Mouse (Mus musculus): ENCODE results near the gene Fibp. TPM values are rescaled to one million over a fixed set of nuclear protein-coding genes. Genes with fewer than 3 reads are reported as not detected.

The Fibp gene
- polyA plus RNA-seq, 1 experiment from 2014 or later, result 149 TPM

- Histone ChIP-seq H3K4me2 (replicated peaks) (peak overlapping the region; percentile 98), H3K9me3 (no peaks in the 10 kb centered on the region), H3K36me3 (peaks cover 10% of the 10 kb centered on the region; the same call in 1 of the 2 replicates), H3K4me1 (peaks cover 43% of the 10 kb centered on the region), H3K27ac (replicated peaks) (peak overlapping the region; percentile 87), H3K4me3 (peak overlapping the region; percentile 72), H3K27me3 (peaks cover 15% of the 10 kb centered on the region), H3K9ac (replicated peaks) (peak overlapping the region; percentile 83)
- peak; percentile 93 for ATAC-seq (ENCODE audit: low FRiP score, low read depth)
- WGBS, result under 1% methylated on average over 70 of the region's 70 CpGs
Observed at GRCm38 (mm10) chr19:5456922-5457745, 3.3 kb upstream of the Fibp start.

DNA sequence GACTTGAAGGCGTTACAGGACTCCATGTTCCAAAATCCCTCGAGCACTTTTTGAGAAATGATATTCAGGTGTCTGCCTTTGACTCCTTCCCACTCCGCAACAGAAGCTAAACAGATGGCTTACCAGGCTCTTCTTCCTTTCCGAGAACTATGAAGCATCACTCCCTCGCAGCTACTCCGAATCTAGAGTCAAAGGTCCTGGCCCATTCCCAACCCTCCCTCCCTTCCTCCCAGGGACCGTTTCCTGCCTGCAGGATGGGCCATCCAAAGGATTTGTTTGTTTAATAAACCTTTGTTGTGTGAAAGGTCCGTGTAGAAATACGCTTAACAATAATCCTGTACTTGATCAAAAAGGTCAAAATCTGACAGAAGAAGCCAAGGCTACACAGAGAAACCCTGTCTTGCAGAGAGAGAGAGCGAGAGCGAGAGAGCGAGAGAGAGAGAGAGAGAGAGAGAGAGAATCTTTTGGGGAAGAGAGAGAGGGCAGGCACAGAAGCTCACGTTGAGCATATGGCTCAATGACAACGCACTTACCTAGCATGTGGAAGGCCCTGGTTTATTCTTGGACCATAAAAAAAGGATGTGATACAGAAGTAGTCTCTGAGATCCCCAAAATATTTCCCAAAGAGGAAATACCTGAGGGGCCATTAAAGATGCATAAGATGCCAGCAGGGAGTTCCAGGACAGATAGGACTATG, 2.5 kb upstream of the Fibp start, which contains the start of gene Ccdc85b:
Ccdc85b (minus strand) TSS at position 149 of the 697 bp plus-strand sequence.
- WGBS, result 16% methylated on average over 14 of the region's 14 CpGs
- peaks cover 15% of the 10 kb centered on the region for H3K27me3 ChIP-seq
- H3K4me1 ChIP-seq, result peaks cover 43% of the 10 kb centered on the region
- H3K4me3 ChIP-seq, result peak within 1 kb of the TSS; percentile 72
- H3K9me3 ChIP-seq, result no peaks in the 10 kb centered on the region
- peaks cover 16% of the 10 kb centered on the region for H3K36me3 ChIP-seq
- peak within 1 kb of the TSS; percentile 83 for H3K9ac ChIP-seq (replicated peaks)
- ATAC-seq (ENCODE audit: low FRiP score, low read depth), result no peak
- peak within 1 kb of the TSS; percentile 98 for H3K4me2 ChIP-seq (replicated peaks)
- peak within 1 kb of the TSS; percentile 87 for H3K27ac ChIP-seq (replicated peaks)

DNA sequence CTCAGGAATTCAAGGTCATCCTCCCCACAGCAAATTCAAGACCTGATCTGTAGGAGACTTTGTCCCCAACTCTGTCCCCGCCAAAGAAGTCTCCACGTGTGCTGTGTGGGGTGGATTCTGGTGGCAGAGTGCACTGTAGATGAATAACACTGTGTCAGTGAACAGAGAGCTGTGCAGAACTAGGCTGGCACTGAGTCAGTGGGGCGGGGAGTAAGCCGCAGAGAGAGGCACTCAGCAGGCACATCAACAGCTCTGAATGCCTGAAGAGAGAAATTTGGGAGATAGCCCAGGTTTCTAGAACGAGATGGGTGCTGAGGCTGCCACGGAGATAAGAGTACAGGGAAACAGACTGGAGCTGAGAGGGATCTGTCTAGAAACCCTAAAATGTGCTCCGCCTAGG, 1.4 kb upstream of the Fibp start:
- peaks cover 19% of the 10 kb centered on the region for H3K36me3 ChIP-seq
- WGBS, result 73% methylated on average over 7 of the region's 7 CpGs
- H3K9me3 ChIP-seq, result no peaks in the 10 kb centered on the region
- no peak overlapping the region for H3K4me2 ChIP-seq (replicated peaks)
- peaks cover 15% of the 10 kb centered on the region for H3K27me3 ChIP-seq
- no peak overlapping the region for H3K27ac ChIP-seq (replicated peaks)
- ATAC-seq (ENCODE audit: low FRiP score, low read depth), result no peak
- no peak overlapping the region for H3K9ac ChIP-seq (replicated peaks)
- H3K4me1 ChIP-seq, result peaks cover 47% of the 10 kb centered on the region
- no peak overlapping the region for H3K4me3 ChIP-seq

DNA sequence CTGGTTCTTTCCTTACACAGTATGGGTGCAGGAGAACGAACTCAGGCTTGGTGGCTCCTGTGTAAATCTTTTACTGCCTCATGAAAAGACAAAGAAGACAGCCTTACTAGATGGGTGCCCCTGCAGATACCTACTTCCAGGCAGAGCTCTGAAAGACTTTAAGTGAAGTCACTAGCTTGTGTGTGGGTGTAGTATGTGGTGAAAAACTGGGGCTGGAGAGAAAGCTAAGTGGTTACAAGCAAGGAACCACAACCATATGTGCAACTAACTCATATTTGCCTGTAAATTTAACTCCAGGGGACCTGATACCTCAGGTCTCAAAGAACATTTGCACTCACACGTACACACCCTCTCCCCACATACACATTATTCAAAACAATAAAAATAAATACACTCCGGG, 519 bp upstream of the Fibp start:
- Histone ChIP-seq H3K9me3 (no peaks in the 10 kb centered on the region), H3K36me3 (peaks cover 16% of the 10 kb centered on the region), H3K4me3 (peak overlapping the region; percentile 81), H3K4me2 (replicated peaks) (peak overlapping the region; percentile 98), H3K9ac (replicated peaks) (peak overlapping the region; percentile 82), H3K27me3 (peaks cover 15% of the 10 kb centered on the region), H3K4me1 (peaks cover 53% of the 10 kb centered on the region), H3K27ac (replicated peaks) (peak overlapping the region; percentile 73)
- WGBS, result 28% methylated on average over 3 of the region's 3 CpGs
- no peak for ATAC-seq (ENCODE audit: low FRiP score, low read depth)

GRCm38 (mm10) chr19:5461411-5461810, 996 bp downstream of the Fibp start:
- Histone ChIP-seq H3K27me3 (peaks cover 15% of the 10 kb centered on the region), H3K4me3 (peak overlapping the region; percentile 81), H3K9me3 (no peaks in the 10 kb centered on the region), H3K4me2 (replicated peaks) (peak overlapping the region; percentile 98), H3K9ac (replicated peaks) (peak overlapping the region; percentile 82; the same call in 1 of the 2 replicates), H3K27ac (replicated peaks) (no peak overlapping the region), H3K36me3 (peaks cover 31% of the 10 kb centered on the region), H3K4me1 (peaks cover 37% of the 10 kb centered on the region)
- 88% methylated on average over 6 of the region's 6 CpGs for WGBS
- no peak for ATAC-seq (ENCODE audit: low FRiP score, low read depth)

- no peak overlapping the region for H3K4me3 ChIP-seq
- no peak for ATAC-seq (ENCODE audit: low FRiP score, low read depth)
Observed at GRCm38 (mm10) chr19:5463212-5463611, 2.8 kb downstream of the Fibp start.

GRCm38 (mm10) chr19:5463791-5464562, 3.6 kb downstream of the Fibp start:
- Histone ChIP-seq H3K9ac (replicated peaks) (peak overlapping the region; percentile 52; the same call in 1 of the 2 replicates), H3K4me3 (peak overlapping the region; percentile 30), H3K36me3 (peaks cover 46% of the 10 kb centered on the region), H3K27ac (replicated peaks) (peak overlapping the region; percentile 21; the same call in 1 of the 2 replicates), H3K9me3 (no peaks in the 10 kb centered on the region), H3K27me3 (peaks cover 5% of the 10 kb centered on the region), H3K4me2 (replicated peaks) (peak overlapping the region; percentile 46), H3K4me1 (peaks cover 26% of the 10 kb centered on the region)
- peak; percentile 69 for ATAC-seq (ENCODE audit: low FRiP score, low read depth)
- WGBS, result 46% methylated on average over 15 of the region's 15 CpGs

More at GRCm38 (mm10) chr19:5463212-5463611, 2.8 kb downstream of the Fibp start:
- Histone ChIP-seq H3K4me2 (replicated peaks) (no peak overlapping the region), H3K4me1 (peaks cover 28% of the 10 kb centered on the region), H3K36me3 (peaks cover 46% of the 10 kb centered on the region), H3K9ac (replicated peaks) (no peak overlapping the region), H3K27ac (replicated peaks) (no peak overlapping the region), H3K27me3 (peaks cover 13% of the 10 kb centered on the region), H3K9me3 (no peaks in the 10 kb centered on the region)
- WGBS, result 91% methylated on average over 9 of the region's 9 CpGs

GRCm38 (mm10) chr19:5465037-5465436, 4.6 kb downstream of the Fibp start:
- 93% methylated on average over 8 of the region's 8 CpGs for WGBS
- no peak overlapping the region for H3K27ac ChIP-seq (replicated peaks)

GRCm38 (mm10) chr19:5466916-5467500, 6.6 kb downstream of the Fibp start:
- Histone ChIP-seq H3K4me1 (peaks cover 10% of the 10 kb centered on the region), H3K9ac (replicated peaks) (no peak overlapping the region), H3K4me3 (no peak overlapping the region), H3K4me2 (replicated peaks) (no peak overlapping the region), H3K27ac (replicated peaks) (no peak overlapping the region), H3K36me3 (peaks cover 46% of the 10 kb centered on the region), H3K9me3 (no peaks in the 10 kb centered on the region), H3K27me3 (no peaks in the 10 kb centered on the region)
- 93% methylated on average over 6 of the region's 6 CpGs for WGBS
- no peak for ATAC-seq (ENCODE audit: low FRiP score, low read depth)

More at GRCm38 (mm10) chr19:5465037-5465436, 4.6 kb downstream of the Fibp start:
- peaks cover 22% of the 10 kb centered on the region for H3K4me1 ChIP-seq
- H3K27me3 ChIP-seq, result no peaks in the 10 kb centered on the region
- no peak overlapping the region for H3K4me2 ChIP-seq (replicated peaks)
- no peak overlapping the region for H3K4me3 ChIP-seq
- ATAC-seq (ENCODE audit: low FRiP score, low read depth), result no peak
- no peak overlapping the region for H3K9ac ChIP-seq (replicated peaks)
- H3K36me3 ChIP-seq, result peaks cover 46% of the 10 kb centered on the region
- H3K9me3 ChIP-seq, result no peaks in the 10 kb centered on the region

DNA sequence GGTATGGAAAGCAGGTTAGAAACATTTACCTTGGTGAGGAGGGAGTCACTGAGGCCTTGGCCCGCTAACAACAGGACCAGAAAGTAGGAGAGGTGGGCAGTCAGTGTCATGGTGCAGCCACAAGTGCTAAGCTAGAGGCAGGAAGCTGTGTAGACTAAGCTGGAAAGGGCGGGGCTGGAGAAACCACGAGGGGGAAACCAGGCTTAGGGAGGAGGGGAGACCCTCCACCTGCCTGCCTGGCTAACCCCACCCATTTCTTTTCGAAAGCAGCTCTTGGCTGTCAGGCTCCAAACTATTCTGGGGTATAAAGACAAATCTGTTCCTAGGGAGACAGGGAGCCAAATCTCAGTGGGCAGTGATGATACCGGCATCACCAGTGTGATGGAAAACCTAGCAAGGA, 8.0 kb downstream of the Fibp start, which contains the start of gene Ctsw:
Ctsw (minus strand) TSS at position 134 of the 400 bp plus-strand sequence.
- no peak within 1 kb of the TSS for H3K27ac ChIP-seq (replicated peaks)
- no peaks in the 10 kb centered on the region for H3K27me3 ChIP-seq
- H3K36me3 ChIP-seq, result peaks cover 35% of the 10 kb centered on the region
- H3K9ac ChIP-seq (replicated peaks), result no peak within 1 kb of the TSS
- no peak for ATAC-seq (ENCODE audit: low FRiP score, low read depth)
- H3K4me3 ChIP-seq, result no peak within 1 kb of the TSS
- WGBS, result 59% methylated on average over 5 of the region's 5 CpGs
- H3K9me3 ChIP-seq, result no peaks in the 10 kb centered on the region
- H3K4me2 ChIP-seq (replicated peaks), result no peak within 1 kb of the TSS
- peaks cover 10% of the 10 kb centered on the region for H3K4me1 ChIP-seq

- H3K4me3 ChIP-seq, result no peak overlapping the region
- peaks cover 25% of the 10 kb centered on the region for H3K4me1 ChIP-seq
- no peak overlapping the region for H3K4me2 ChIP-seq (replicated peaks)
- 49% methylated on average over 5 of the region's 5 CpGs for WGBS
- peaks cover 10% of the 10 kb centered on the region for H3K36me3 ChIP-seq
- no peak overlapping the region for H3K9ac ChIP-seq (replicated peaks)
- H3K27ac ChIP-seq (replicated peaks), result no peak overlapping the region; the same call in 1 of the 2 replicates
- H3K27me3 ChIP-seq, result no peaks in the 10 kb centered on the region
- no peaks in the 10 kb centered on the region for H3K9me3 ChIP-seq
- ATAC-seq (ENCODE audit: low FRiP score, low read depth), result no peak
Observed at GRCm38 (mm10) chr19:5471846-5472245, 11.4 kb downstream of the Fibp start.

Data from midbrain, embryonic 12.5 days (tissue).